Mouse (Mus musculus) ES-E14 (cell line): Measurements from ENCODE around the gene Cox18. TPM values are rescaled to one million over a fixed set of nuclear protein-coding genes. Genes with fewer than 3 reads are reported as not detected.
A peak's percentile ranks its signal among the peaks of the same experiment; 100 is the strongest.

ENCODE experiments used
- DNase-seq: peaks from one replicate; pipeline ENCODE4 v3.0.0-alpha.2; 2013; ENCODE audit warnings: low read depth, low spot score
- H3K27ac ChIP-seq: 2 replicates; pipeline ENCODE4 v1.5.1; 2012; ENCODE audit warnings: low read depth, mild to moderate bottlenecking, low read length, moderate library complexity, mixed read lengths; ENCODE audit not compliant: poor library complexity, insufficient read depth, severe bottlenecking
- H3K36me3 ChIP-seq: 2 replicates; pipeline ENCODE4 v1.6.1; 2012; ENCODE audit warnings: mild to moderate bottlenecking, low read length, moderate library complexity, mixed read lengths; ENCODE audit not compliant: control insufficient read depth, poor library complexity, insufficient read depth, severe bottlenecking
- H3K4me1 ChIP-seq, 2 experiments: fragments of 150-350 bp in 1 of 2; sonication (generic) in 1 of 2; 2 replicates each; pipeline ENCODE4 v1.6.1; 2012; ENCODE audit warnings: low read length in 2 of 2, mild to moderate bottlenecking in 1 of 2, mixed read lengths in 1 of 2; ENCODE audit not compliant: control insufficient read depth in 2 of 2, insufficient read depth in 2 of 2, poor library complexity in 1 of 2
- H3K4me3 ChIP-seq, 2 experiments: fragments of 150-350 bp in 1 of 2; sonication (generic) in 1 of 2; 2 replicates each; pipeline ENCODE4 v1.5.1; 2012; ENCODE audit warnings: low read length in 2 of 2, low read depth in 1 of 2, mild to moderate bottlenecking in 1 of 2, mixed read lengths in 1 of 2; ENCODE audit not compliant: insufficient read depth in 1 of 2, poor library complexity in 1 of 2, severe bottlenecking in 1 of 2
- H3K9ac ChIP-seq: 2 replicates; pipeline ENCODE4 v1.6.1; 2012; ENCODE audit warnings: low read depth, mild to moderate bottlenecking, low read length, mixed read lengths; ENCODE audit not compliant: poor library complexity, insufficient read depth, severe bottlenecking
- H3K9me3 ChIP-seq: fragments of 150-350 bp; sonication (generic); 2 replicates; pipeline ENCODE4 v1.6.1; 2012; ENCODE audit warnings: low read depth, mild to moderate bottlenecking, low read length; ENCODE audit not compliant: control insufficient read depth, insufficient read depth
- CHD2 ChIP-seq: IDR thresholded peaks from 2 replicates; pipeline ENCODE4 v1.6.1; 2014; ENCODE audit warnings: mild to moderate bottlenecking, low read depth, low read length, inconsistent platforms
- HCFC1 ChIP-seq: IDR thresholded peaks from 2 replicates; pipeline ENCODE4 v1.6.1; 2012; ENCODE audit warnings: low read length, inconsistent platforms, borderline replicate concordance; ENCODE audit not compliant: insufficient read depth
- MAFK ChIP-seq: IDR thresholded peaks from 2 replicates; pipeline ENCODE4 v1.6.1; 2014; ENCODE audit warnings: mild to moderate bottlenecking, low read depth, low read length, inconsistent platforms; ENCODE audit not compliant: insufficient read depth
- ZC3H11A ChIP-seq: IDR thresholded peaks from 2 replicates; pipeline ENCODE4 v1.6.1; 2012; ENCODE audit warnings: low read depth, mild to moderate bottlenecking, inconsistent platforms, low read length, borderline replicate concordance
- ZNF384 ChIP-seq: IDR thresholded peaks from 2 replicates; pipeline ENCODE4 v1.6.1; 2012; ENCODE audit warnings: low read depth, low read length, inconsistent platforms
- in situ Hi-C, 2 experiments: fragments of 600-800 bp; cut with MboI; formaldehyde crosslinking; loops; one replicate each; pipeline ENCODE4 v1.15.1; 2025; ENCODE audit warnings: low sequenced_read_pairs in 2 of 2, inconsistent platforms in 1 of 2; ENCODE audit not compliant: unreplicated experiment in 2 of 2
- total RNA-seq: library from RNA; depleted of rRNA; stranded (reverse); fragments of 300-350 nt; gene quantifications from 2 replicates; pipeline ENCODE4 v1.2.3, GENCODE M21; 2012

Gene Cox18
- total RNA-seq, 1 experiment: 38.1 TPM

GRCm38 (mm10) chr5:90217226-90217625 is 6.6 kb downstream of the Cox18 start:
- Histone ChIP-seq H3K27ac (no peak overlapping the region), H3K36me3 (peaks cover 28% of the 10 kb centered on the region), H3K4me3 (no peak overlapping the region), H3K9ac (no peak overlapping the region), H3K4me1 (0 out of 4 replicates have a peak, but pooled peaks cover 0 to 2% of the 10 kb centered on the region in 2 experiments), H3K9me3 (no peaks in the 10 kb centered on the region)
- DNase-seq: no peak
- in situ Hi-C loops: loop anchor here in 1 of 2 experiments (25.0 kb wide), 2 partner anchors 370 to 695 kb away; partner anchors contain the start of gene Cxcl2
- TF ChIP-seq MAFK (no peak), HCFC1 (no peak), ZC3H11A (no peak), ZNF384 (no peak)

- no peak for DNase-seq
- peaks cover 22% of the 10 kb centered on the region for H3K36me3 ChIP-seq
- no peak overlapping the region for H3K4me3 ChIP-seq
- no peaks in the 10 kb centered on the region for H3K9me3 ChIP-seq
- no peaks in the 10 kb centered on the region for H3K4me1 ChIP-seq
- H3K9ac ChIP-seq: no peak overlapping the region
- in situ Hi-C loops: loop anchor here in 1 of 2 experiments (25.0 kb wide), 2 partner anchors 374 to 699 kb away; partner anchors contain the start of gene Cxcl2
- H3K27ac ChIP-seq: no peak overlapping the region
- TF ChIP-seq CHD2 (no peak), MAFK (peak; percentile 46; the same call in 1 of the 2 replicates), ZNF384 (no peak), HCFC1 (no peak), ZC3H11A (no peak)
Observed at GRCm38 (mm10) chr5:90213356-90213755, 10.4 kb downstream of the Cox18 start.

GRCm38 (mm10) chr5:90203168-90203567 is 20.6 kb downstream of the Cox18 start:
- H3K9me3 ChIP-seq: no peaks in the 10 kb centered on the region
- no peak overlapping the region for H3K27ac ChIP-seq
- no peaks in the 10 kb centered on the region for H3K36me3 ChIP-seq
- no peak overlapping the region for H3K9ac ChIP-seq
- in situ Hi-C loops: loop anchor here in 1 of 2 experiments (25.0 kb wide), 2 partner anchors 384 to 709 kb away; partner anchors contain the start of gene Cxcl2
- H3K4me3 ChIP-seq: no peak overlapping the region
- peak; percentile 40 for DNase-seq
- TF ChIP-seq ZC3H11A: peak; percentile 56
- no peak for TF ChIP-seq CHD2
- TF ChIP-seq MAFK: no peak
- no peak for TF ChIP-seq HCFC1
- TF ChIP-seq ZNF384: 0 out of 2 replicates have a peak, but pooled peaks have one; percentile 37
- 0 out of 4 replicates have a peak, but pooled peaks cover 0 to 2% of the 10 kb centered on the region in 2 experiments for H3K4me1 ChIP-seq

DNA sequence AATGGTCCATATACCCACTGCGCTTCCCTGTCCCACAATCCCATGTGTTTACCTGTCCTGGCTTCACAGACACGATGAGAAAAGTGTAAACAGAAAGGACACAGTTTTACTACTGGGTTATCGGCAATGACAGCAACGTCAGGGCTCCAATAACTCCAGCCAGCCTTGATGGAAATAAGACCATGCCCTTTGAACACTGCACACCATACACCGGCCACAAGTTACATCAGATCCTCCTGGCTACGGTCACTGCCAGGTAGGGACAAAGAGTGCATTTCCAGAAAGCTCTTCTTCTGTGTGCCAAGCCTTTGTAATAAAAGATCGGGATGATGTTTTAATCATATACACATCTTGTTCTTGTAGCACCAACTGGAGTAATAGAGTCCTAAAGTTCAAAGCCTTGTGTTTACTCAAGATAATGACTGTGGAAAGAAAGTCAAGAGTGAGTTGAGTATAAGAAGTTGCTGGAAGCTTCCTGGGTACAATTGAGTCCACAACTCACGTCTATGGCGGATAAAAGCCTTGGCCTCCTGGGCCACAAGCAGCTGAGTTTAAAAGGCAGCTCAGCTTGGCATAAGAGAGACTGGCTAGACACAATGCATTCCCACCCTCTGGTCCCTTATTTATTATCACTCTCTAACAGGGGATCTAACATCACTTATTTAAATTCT is 21.2 kb downstream of the Cox18 start:
- H3K4me3 ChIP-seq: no peak overlapping the region
- in situ Hi-C loops: loop anchor here in 1 of 2 experiments (25.0 kb wide), 2 partner anchors 385 to 710 kb away; partner anchors contain the start of gene Cxcl2

More for the DNA sequence above, 21.2 kb downstream of the Cox18 start:
- Histone ChIP-seq H3K9me3 (no peaks in the 10 kb centered on the region), H3K9ac (no peak overlapping the region), H3K27ac (no peak overlapping the region), H3K4me1 (0 out of 4 replicates have a peak, but pooled peaks cover 0 to 2% of the 10 kb centered on the region in 2 experiments), H3K36me3 (no peaks in the 10 kb centered on the region)
- no peak for DNase-seq
- TF ChIP-seq ZNF384 (no peak), HCFC1 (no peak), ZC3H11A (no peak), CHD2 (no peak), MAFK (no peak)
